Mouse (Mus musculus) megakaryocyte, embryonic 14.5 days (primary cell): ENCODE results near the gene G3bp2.

Experiments
- FLI1 ChIP-seq: IDR thresholded peaks from 2 replicates; pipeline ENCODE4 v1.6.1; 2012; ENCODE audit warnings: low read length, inconsistent platforms, mixed read lengths
- GATA1 ChIP-seq: IDR thresholded peaks from 3 replicates; pipeline ENCODE4 v1.6.1; 2012; ENCODE audit warnings: mixed read lengths, low read length, inconsistent platforms, borderline replicate concordance

DNA sequence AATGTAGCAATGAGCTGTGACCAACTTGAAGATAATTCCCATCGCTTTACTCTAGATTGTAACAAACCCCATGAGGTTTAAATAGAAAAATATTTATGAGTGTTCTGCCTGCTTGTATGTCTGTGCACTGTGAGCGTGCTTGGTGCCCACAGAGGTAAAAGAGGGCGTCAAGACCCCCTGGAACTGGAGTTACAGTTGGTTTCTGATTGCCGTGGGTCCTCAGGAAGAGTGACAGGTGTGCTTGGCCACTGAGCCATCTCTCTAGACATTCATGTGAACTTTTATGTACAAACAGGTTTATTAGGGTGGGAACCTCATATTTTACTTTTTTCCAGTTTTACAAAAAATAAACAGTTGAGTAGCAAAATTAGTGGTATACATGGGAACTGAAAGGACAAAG is 39.7 kb downstream of the G3bp2 start, which contains the start of gene Cdkl2:
- TF ChIP-seq GATA1 (no peak), FLI1 (no peak)
